Mouse (Mus musculus) ES-Bruce4 (cell line): ENCODE measurements at regions not wholly inside any gene's neighbourhood (a gene's known extent, or its start where the extent isn't known, plus 50 kb on each side); places are given as distances from the start of the nearest gene placed in this dataset.

Experiments
- H3K27ac ChIP-seq: 2 replicates; pipeline ENCODE4 v1.5.1; 2012; ENCODE audit warnings: low read length, inconsistent platforms; ENCODE audit not compliant: insufficient read depth
- H3K27me3 ChIP-seq: 2 replicates; pipeline ENCODE4 v1.6.1; 2012; ENCODE audit warnings: mild to moderate bottlenecking, low read length, inconsistent platforms; ENCODE audit not compliant: control insufficient read depth, poor library complexity, insufficient read depth, severe bottlenecking
- H3K36me3 ChIP-seq: 2 replicates; pipeline ENCODE4 v1.6.1; 2012; ENCODE audit warnings: inconsistent platforms, mild to moderate bottlenecking, low read length, moderate library complexity; ENCODE audit not compliant: control insufficient read depth, poor library complexity, insufficient read depth, severe bottlenecking
- H3K4me1 ChIP-seq: one replicate; pipeline ENCODE4 v1.8.1; 2011; ENCODE audit warnings: low read length; ENCODE audit not compliant: control insufficient read depth, insufficient read depth
- H3K4me3 ChIP-seq: 2 replicates; pipeline ENCODE4 v1.5.1; 2011; ENCODE audit warnings: low read depth, mild to moderate bottlenecking, low read length
- H3K9ac ChIP-seq: 2 replicates; pipeline ENCODE4 v1.6.1; 2012; ENCODE audit warnings: low read depth, mild to moderate bottlenecking, inconsistent platforms; ENCODE audit not compliant: poor library complexity, severe bottlenecking
- H3K9me3 ChIP-seq: replicated peaks from 2 replicates; pipeline ENCODE4 v1.6.1; 2012; ENCODE audit warnings: mild to moderate bottlenecking, low read length, inconsistent platforms; ENCODE audit not compliant: control insufficient read depth, poor library complexity, insufficient read depth, severe bottlenecking
- CTCF ChIP-seq: IDR thresholded peaks from one replicate; pipeline ENCODE4 v1.8.1; 2011; ENCODE audit warnings: low read depth, low read length
- EP300 ChIP-seq: IDR thresholded peaks from 2 replicates; pipeline ENCODE4 v1.6.1; 2011; ENCODE audit warnings: low read depth, low read length; ENCODE audit not compliant: insufficient read depth
- POLR2A ChIP-seq: IDR thresholded peaks from one replicate; pipeline ENCODE4 v1.8.1; 2011; ENCODE audit warnings: low read length; ENCODE audit not compliant: insufficient read depth

GRCm38 (mm10) chr1:195312426-195312825, 135.9 kb upstream of the Cr2 start:
- H3K27me3 ChIP-seq = no peaks in the 10 kb centered on the region
- H3K9me3 ChIP-seq = no peaks in the 10 kb centered on the region
- no peaks in the 10 kb centered on the region for H3K4me1 ChIP-seq
- H3K27ac ChIP-seq = no peak overlapping the region
- H3K4me3 ChIP-seq = no peak overlapping the region
- no peak overlapping the region for H3K9ac ChIP-seq
- TF ChIP-seq POLR2A (no peak), CTCF (no peak), EP300 (no peak)
- H3K36me3 ChIP-seq = no peaks in the 10 kb centered on the region

DNA sequence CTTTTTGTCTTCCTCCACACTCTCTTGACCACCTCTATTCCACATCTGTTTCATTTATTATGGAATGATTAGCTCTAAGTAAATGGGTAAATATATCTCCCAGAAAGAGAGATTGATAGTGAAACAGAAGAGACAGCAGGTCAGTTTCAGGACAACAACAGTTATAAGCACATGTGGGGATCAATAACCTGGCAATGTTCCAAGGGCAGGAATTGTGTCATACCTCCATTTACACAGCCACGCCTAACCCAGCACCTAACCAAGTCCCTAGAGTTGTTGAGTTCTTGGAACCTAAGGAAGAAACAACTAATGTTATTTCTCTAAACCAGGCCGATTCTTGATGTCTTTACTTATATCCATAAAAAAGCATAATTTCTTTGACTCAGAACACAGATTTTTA, 108.6 kb upstream of the Cr2 start:
- H3K9ac ChIP-seq = no peak overlapping the region
- no peaks in the 10 kb centered on the region for H3K4me1 ChIP-seq
- no peak for TF ChIP-seq CTCF
- no peak for TF ChIP-seq EP300
- TF ChIP-seq POLR2A = no peak
- H3K9me3 ChIP-seq = no peaks in the 10 kb centered on the region
- no peaks in the 10 kb centered on the region for H3K27me3 ChIP-seq
- no peak overlapping the region for H3K4me3 ChIP-seq
- H3K36me3 ChIP-seq = no peaks in the 10 kb centered on the region
- no peak overlapping the region for H3K27ac ChIP-seq

DNA sequence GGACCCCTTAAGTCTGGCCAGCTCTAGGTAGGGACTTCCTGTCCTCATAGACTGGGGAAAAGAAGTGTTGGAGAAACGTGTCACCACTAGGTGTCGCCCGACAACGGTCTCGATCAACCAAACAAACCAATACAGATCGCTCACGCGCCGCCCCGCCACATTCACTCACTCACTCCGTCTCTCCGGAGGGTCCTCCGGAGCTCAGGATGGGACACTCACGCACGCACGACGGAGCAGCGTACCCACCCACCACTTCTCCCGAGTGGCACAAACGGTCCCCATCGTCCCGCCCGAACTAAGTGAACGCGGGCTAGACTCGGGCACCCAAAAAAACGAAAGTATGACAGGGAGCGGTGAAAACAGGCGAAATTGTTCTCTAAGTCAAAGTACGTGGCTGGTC, 65.0 kb upstream of the Cr2 start:
- no peaks in the 10 kb centered on the region for H3K36me3 ChIP-seq

GRCm38 (mm10) chr1:195232658-195233057, 56.1 kb upstream of the Cr2 start:
- TF ChIP-seq EP300 (no peak), CTCF (peak; percentile 7)
- Histone ChIP-seq H3K27me3 (no peaks in the 10 kb centered on the region), H3K9me3 (no peaks in the 10 kb centered on the region), H3K4me3 (no peak overlapping the region), H3K4me1 (no peaks in the 10 kb centered on the region), H3K36me3 (no peaks in the 10 kb centered on the region), H3K27ac (no peak overlapping the region), H3K9ac (no peak overlapping the region)

More for the DNA sequence above, 65.0 kb upstream of the Cr2 start:
- Histone ChIP-seq H3K27me3 (no peaks in the 10 kb centered on the region), H3K4me3 (no peak overlapping the region), H3K4me1 (no peaks in the 10 kb centered on the region), H3K9me3 (no peaks in the 10 kb centered on the region), H3K27ac (no peak overlapping the region), H3K9ac (no peak overlapping the region)
- TF ChIP-seq EP300 (no peak), CTCF (no peak), POLR2A (no peak)

DNA sequence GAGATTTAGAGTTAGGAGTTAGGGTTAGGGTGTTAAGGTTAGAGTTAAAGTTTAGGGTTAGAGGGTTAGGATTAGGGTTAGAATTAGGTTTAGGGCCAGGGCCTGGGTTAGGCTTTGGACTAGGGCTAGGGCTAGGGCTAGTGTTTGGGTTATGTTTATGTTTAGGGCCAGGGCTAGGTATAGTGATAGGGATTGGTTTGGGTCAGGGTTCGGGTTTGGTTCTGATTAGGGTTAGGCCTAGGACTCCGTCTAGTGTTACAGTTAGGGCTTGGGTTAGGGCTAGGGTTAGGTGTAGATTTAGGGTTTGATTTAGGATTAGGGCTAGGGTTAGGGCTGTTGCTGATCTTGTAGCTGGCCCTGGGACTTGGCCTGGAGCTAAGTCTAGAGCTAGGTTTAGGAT, 50.5 kb upstream of the Cr2 start:
- H3K4me3 ChIP-seq = no peak overlapping the region
- H3K27ac ChIP-seq = no peak overlapping the region
- H3K9ac ChIP-seq = no peak overlapping the region
- no peaks in the 10 kb centered on the region for H3K4me1 ChIP-seq
- TF ChIP-seq CTCF (no peak), EP300 (no peak), POLR2A (no peak)
- no peaks in the 10 kb centered on the region for H3K9me3 ChIP-seq
- H3K27me3 ChIP-seq = no peaks in the 10 kb centered on the region
- H3K36me3 ChIP-seq = no peaks in the 10 kb centered on the region
